Mouse (Mus musculus): ENCODE results near the gene 2810004N23Rik. TPM values are rescaled to one million over a fixed set of nuclear protein-coding genes. Genes with fewer than 3 reads are reported as not detected.

2810004N23Rik gene
- total and polyA plus RNA-seq, 2 experiments from 2014 or later: 20.3 to 20.6 TPM

GRCm38 (mm10) chr8:124805990-124806389 lies 56.9 kb downstream of the 2810004N23Rik start:
- Histone ChIP-seq H3K4me3 (ENCODE audit: low read depth, low read length) (no peak overlapping the region), H3K36me3 (ENCODE audit: insufficient read depth, low read length) (no peaks in the 10 kb centered on the region), H3K4me2 (ENCODE audit: low read depth, low read length, poor library complexity, severe bottlenecking) (no peak overlapping the region), H3K27ac (ENCODE audit: low read depth, low read length) (no peak overlapping the region), H3K9me3 (ENCODE audit: low read length) (no peaks in the 10 kb centered on the region), H3K4me1 (ENCODE audit: insufficient read depth, low read length) (peaks cover 4% of the 10 kb centered on the region; the same call in 1 of the 2 replicates), H3K9ac (replicated peaks; ENCODE audit: low read length, poor library complexity, severe bottlenecking) (no peak overlapping the region), H3K27me3 (ENCODE audit: insufficient read depth, low read length) (no peaks in the 10 kb centered on the region)
- ATAC-seq (ENCODE audit: low FRiP score): no peak
- no peak for TF ChIP-seq CTCF (IDR thresholded peaks at IDR 0.05)
- no peak for DNase-seq (ENCODE audit: low spot score)
- WGBS: 85% methylated on average over 4 of the region's 4 CpGs

GRCm38 (mm10) chr8:124803824-124804702 lies 58.9 kb downstream of the 2810004N23Rik start:
- Histone ChIP-seq H3K9ac (replicated peaks; ENCODE audit: low read length, poor library complexity, severe bottlenecking) (no peak overlapping the region), H3K36me3 (ENCODE audit: insufficient read depth, low read length) (no peaks in the 10 kb centered on the region), H3K27ac (ENCODE audit: low read depth, low read length) (no peak overlapping the region), H3K27me3 (ENCODE audit: insufficient read depth, low read length) (no peaks in the 10 kb centered on the region), H3K4me1 (ENCODE audit: insufficient read depth, low read length) (peaks cover under 1% of the 10 kb centered on the region; the same call in 1 of the 2 replicates), H3K4me2 (ENCODE audit: low read depth, low read length, poor library complexity, severe bottlenecking) (no peak overlapping the region), H3K9me3 (ENCODE audit: low read length) (no peaks in the 10 kb centered on the region), H3K4me3 (ENCODE audit: low read depth, low read length) (no peak overlapping the region)
- no peak for ATAC-seq (ENCODE audit: low FRiP score)
- 65% methylated on average over 12 of the region's 12 CpGs for WGBS
- TF ChIP-seq CTCF (IDR thresholded peaks at IDR 0.05): no peak
- no peak for DNase-seq (ENCODE audit: low spot score)

- no peaks in the 10 kb centered on the region for H3K9me3 ChIP-seq (ENCODE audit: low read length)
- TF ChIP-seq CTCF (IDR thresholded peaks at IDR 0.05): no peak
- DNase-seq (ENCODE audit: low spot score) (no peak), ATAC-seq (ENCODE audit: low FRiP score) (no peak)
- peaks cover 14% of the 10 kb centered on the region; the same call in 1 of the 2 replicates for H3K4me1 ChIP-seq (ENCODE audit: insufficient read depth, low read length)
- WGBS: 47% methylated on average over 11 of the region's 11 CpGs
- no peaks in the 10 kb centered on the region for H3K36me3 ChIP-seq (ENCODE audit: insufficient read depth, low read length)
- H3K4me3 ChIP-seq (ENCODE audit: low read depth, low read length): no peak overlapping the region
- H3K27me3 ChIP-seq (ENCODE audit: insufficient read depth, low read length): no peaks in the 10 kb centered on the region
- H3K9ac ChIP-seq (replicated peaks; ENCODE audit: low read length, poor library complexity, severe bottlenecking): no peak overlapping the region
- H3K4me2 ChIP-seq (ENCODE audit: low read depth, low read length, poor library complexity, severe bottlenecking): no peak overlapping the region
- no peak overlapping the region for H3K27ac ChIP-seq (ENCODE audit: low read depth, low read length)
Measured at GRCm38 (mm10) chr8:124800542-124800941, 62.4 kb downstream of the 2810004N23Rik start.

- no peaks in the 10 kb centered on the region for H3K9me3 ChIP-seq (ENCODE audit: low read length)
- TF ChIP-seq CTCF (IDR thresholded peaks at IDR 0.05): no peak
- WGBS: 66% methylated on average over 8 of the region's 8 CpGs
- H3K9ac ChIP-seq (replicated peaks; ENCODE audit: low read length, poor library complexity, severe bottlenecking): peak overlapping the region; percentile 39
- peak overlapping the region; percentile 82 for H3K4me2 ChIP-seq (ENCODE audit: low read depth, low read length, poor library complexity, severe bottlenecking)
- ATAC-seq (ENCODE audit: low FRiP score) (no peak), DNase-seq (ENCODE audit: low spot score) (no peak)
- no peaks in the 10 kb centered on the region for H3K36me3 ChIP-seq (ENCODE audit: insufficient read depth, low read length)
- 0 out of 2 replicates have a peak, but pooled peaks cover 3% of the 10 kb centered on the region for H3K27me3 ChIP-seq (ENCODE audit: insufficient read depth, low read length)
- H3K4me3 ChIP-seq (ENCODE audit: low read depth, low read length): peak overlapping the region; percentile 78
- H3K27ac ChIP-seq (ENCODE audit: low read depth, low read length): no peak overlapping the region
- H3K4me1 ChIP-seq (ENCODE audit: insufficient read depth, low read length): peaks cover 23% of the 10 kb centered on the region; the same call in 1 of the 2 replicates
Measured at GRCm38 (mm10) chr8:124795781-124796488, 67.0 kb downstream of the 2810004N23Rik start.

GRCm38 (mm10) chr8:124794486-124794780 lies 68.5 kb downstream of the 2810004N23Rik start:
- peak; percentile 68 for TF ChIP-seq CTCF (IDR thresholded peaks at IDR 0.05)
- peak overlapping the region; percentile 82 for H3K4me2 ChIP-seq (ENCODE audit: low read depth, low read length, poor library complexity, severe bottlenecking)
- H3K27ac ChIP-seq (ENCODE audit: low read depth, low read length): peak overlapping the region; percentile 97
- H3K9ac ChIP-seq (replicated peaks; ENCODE audit: low read length, poor library complexity, severe bottlenecking): peak overlapping the region; percentile 92
- DNase-seq (ENCODE audit: low spot score) (peak; percentile 73), ATAC-seq (ENCODE audit: low FRiP score) (peak; percentile 33)
- no peaks in the 10 kb centered on the region for H3K9me3 ChIP-seq (ENCODE audit: low read length)
- H3K4me1 ChIP-seq (ENCODE audit: insufficient read depth, low read length): peaks cover 23% of the 10 kb centered on the region; the same call in 1 of the 2 replicates
- H3K27me3 ChIP-seq (ENCODE audit: insufficient read depth, low read length): 0 out of 2 replicates have a peak, but pooled peaks cover 3% of the 10 kb centered on the region
- peak overlapping the region; percentile 78 for H3K4me3 ChIP-seq (ENCODE audit: low read depth, low read length)
- no peaks in the 10 kb centered on the region for H3K36me3 ChIP-seq (ENCODE audit: insufficient read depth, low read length)
- under 1% methylated on average over 25 of the region's 25 CpGs for WGBS
